Mouse (Mus musculus) liver, embryonic 15.5 days (tissue): ENCODE measurements around the gene Syngr1. TPM values are rescaled to one million over a fixed set of nuclear protein-coding genes. Genes with fewer than 3 reads are reported as not detected.
A peak's percentile ranks its signal among the peaks of the same experiment; 100 is the strongest.

Experiments
- ATAC-seq: fragments of 200-750 bp; cut with Nextera tagmentation; 2 replicates; pipeline ENCODE4 v1.8.0; 2017; ENCODE audit warnings: moderate number of reproducible peaks, mild to moderate bottlenecking, moderate library complexity; ENCODE audit not compliant: insufficient read depth
- H3K27ac ChIP-seq: fragments of 300-500 bp; sonication (generic); replicated peaks from 2 replicates; pipeline ENCODE4 v1.5.1; 2015; ENCODE audit warnings: mild to moderate bottlenecking, inconsistent platforms
- H3K27me3 ChIP-seq: fragments of 300-500 bp; sonication (generic); 2 replicates; pipeline ENCODE4 v1.6.1; 2015; ENCODE audit warnings: mild to moderate bottlenecking, inconsistent platforms
- H3K36me3 ChIP-seq: fragments of 300-500 bp; sonication (generic); replicated peaks from 2 replicates; pipeline ENCODE4 v1.6.1; 2015; ENCODE audit warnings: moderate library complexity, mild to moderate bottlenecking, inconsistent platforms
- H3K4me1 ChIP-seq: fragments of 300-500 bp; sonication (generic); replicated peaks from 2 replicates; pipeline ENCODE4 v1.6.1; 2015; ENCODE audit warnings: inconsistent platforms
- H3K4me2 ChIP-seq: fragments of 300-500 bp; sonication (generic); 2 replicates; pipeline ENCODE4 v1.6.1; 2015; ENCODE audit warnings: moderate library complexity, mild to moderate bottlenecking, inconsistent platforms
- H3K4me3 ChIP-seq: fragments of 300-500 bp; sonication (generic); replicated peaks from 2 replicates; pipeline ENCODE4 v1.5.1; 2015; ENCODE audit warnings: mild to moderate bottlenecking, inconsistent platforms
- H3K9ac ChIP-seq: fragments of 300-500 bp; sonication (generic); 2 replicates; pipeline ENCODE4 v1.6.1; 2015; ENCODE audit warnings: moderate library complexity, mild to moderate bottlenecking, inconsistent platforms
- H3K9me3 ChIP-seq: fragments of 300-500 bp; sonication (generic); replicated peaks from 2 replicates; pipeline ENCODE4 v1.6.1; 2016; ENCODE audit warnings: inconsistent platforms
- WGBS: fragments of 180-500 bp; shearing (Covaris S2); methylation state at CpG from one replicate; pipeline ENCODE4 v1.1.7; 2015; ENCODE audit warnings: mixed read lengths; ENCODE audit not compliant: insufficient replicate concordance; 5-methylcytosine and 5-hydroxymethylcytosine counted together
- polyA plus RNA-seq: library from polyadenylated mRNA; unstranded; fragments of >200 nt; fragmentation: Nextera tagmentation; extraction: Ambion mirVana; gene quantifications from 2 replicates; pipeline ENCODE4 v1.2.1, GENCODE M21; 2015

The Syngr1 gene
- polyA plus RNA-seq, 1 experiment from 2014 or later: 12.7 TPM

- 52% methylated on average over 14 of the region's 14 CpGs for WGBS
- H3K4me2 ChIP-seq: no peak overlapping the region
- H3K4me1 ChIP-seq: peaks cover 20% of the 10 kb centered on the region
- H3K27ac ChIP-seq: no peak overlapping the region
- no peak overlapping the region for H3K4me3 ChIP-seq
- peaks cover 64% of the 10 kb centered on the region for H3K36me3 ChIP-seq
- no peak overlapping the region for H3K9ac ChIP-seq
- 0 out of 2 replicates have a peak, but pooled peaks cover 2% of the 10 kb centered on the region for H3K9me3 ChIP-seq
- no peaks in the 10 kb centered on the region for H3K27me3 ChIP-seq
- no peak for ATAC-seq
Measured at GRCm38 (mm10) chr15:80147090-80147489, 56.0 kb downstream of the Syngr1 start.

GRCm38 (mm10) chr15:80147511-80147910, 56.4 kb downstream of the Syngr1 start:
- no peak overlapping the region for H3K4me2 ChIP-seq

GRCm38 (mm10) chr15:80148565-80148964, 57.4 kb downstream of the Syngr1 start:
- peaks cover 20% of the 10 kb centered on the region for H3K4me1 ChIP-seq
- no peaks in the 10 kb centered on the region for H3K9me3 ChIP-seq
- 77% methylated on average over 8 of the region's 8 CpGs for WGBS
- H3K27ac ChIP-seq: no peak overlapping the region
- no peak overlapping the region for H3K9ac ChIP-seq
- H3K36me3 ChIP-seq: peaks cover 65% of the 10 kb centered on the region
- H3K4me2 ChIP-seq: no peak overlapping the region
- no peak for ATAC-seq
- H3K4me3 ChIP-seq: no peak overlapping the region
- H3K27me3 ChIP-seq: no peaks in the 10 kb centered on the region

More at GRCm38 (mm10) chr15:80147511-80147910, 56.4 kb downstream of the Syngr1 start:
- Histone ChIP-seq H3K4me1 (peaks cover 20% of the 10 kb centered on the region), H3K27ac (no peak overlapping the region), H3K4me3 (no peak overlapping the region), H3K27me3 (no peaks in the 10 kb centered on the region), H3K9me3 (no peaks in the 10 kb centered on the region), H3K36me3 (peaks cover 64% of the 10 kb centered on the region), H3K9ac (no peak overlapping the region)
- ATAC-seq: no peak
- 66% methylated on average over 5 of the region's 5 CpGs for WGBS

GRCm38 (mm10) chr15:80149517-80149916, 58.4 kb downstream of the Syngr1 start:
- Histone ChIP-seq H3K4me1 (peaks cover 20% of the 10 kb centered on the region), H3K36me3 (peaks cover 65% of the 10 kb centered on the region), H3K27ac (no peak overlapping the region), H3K4me2 (no peak overlapping the region), H3K9me3 (no peaks in the 10 kb centered on the region), H3K27me3 (no peaks in the 10 kb centered on the region), H3K4me3 (no peak overlapping the region), H3K9ac (no peak overlapping the region)
- 84% methylated on average over 7 of the region's 7 CpGs for WGBS
- no peak for ATAC-seq

- ATAC-seq: no peak
- peaks cover 87% of the 10 kb centered on the region for H3K36me3 ChIP-seq
- WGBS: 86% methylated on average over 10 of the region's 10 CpGs
Measured at GRCm38 (mm10) chr15:80152663-80153062, 61.5 kb downstream of the Syngr1 start.

GRCm38 (mm10) chr15:80153757-80154156, 62.6 kb downstream of the Syngr1 start:
- H3K4me2 ChIP-seq: no peak overlapping the region
- WGBS: 82% methylated on average over 11 of the region's 11 CpGs
- no peaks in the 10 kb centered on the region for H3K9me3 ChIP-seq
- H3K4me3 ChIP-seq: no peak overlapping the region
- no peak overlapping the region for H3K9ac ChIP-seq
- no peak for ATAC-seq
- peaks cover 11% of the 10 kb centered on the region for H3K4me1 ChIP-seq
- peaks cover 89% of the 10 kb centered on the region for H3K36me3 ChIP-seq
- no peak overlapping the region for H3K27ac ChIP-seq
- H3K27me3 ChIP-seq: no peaks in the 10 kb centered on the region

More at GRCm38 (mm10) chr15:80152663-80153062, 61.5 kb downstream of the Syngr1 start:
- H3K4me1 ChIP-seq: 0 out of 2 replicates have a peak, but pooled peaks cover under 1% of the 10 kb centered on the region
- no peaks in the 10 kb centered on the region for H3K9me3 ChIP-seq
- no peak overlapping the region for H3K27ac ChIP-seq
- no peak overlapping the region for H3K4me2 ChIP-seq
- H3K4me3 ChIP-seq: no peak overlapping the region
- H3K27me3 ChIP-seq: no peaks in the 10 kb centered on the region
- no peak overlapping the region for H3K9ac ChIP-seq

GRCm38 (mm10) chr15:80155707-80156106, 64.6 kb downstream of the Syngr1 start:
- H3K9me3 ChIP-seq: no peaks in the 10 kb centered on the region
- peaks cover 20% of the 10 kb centered on the region for H3K4me1 ChIP-seq
- 88% methylated on average over 8 of the region's 8 CpGs for WGBS
- no peak overlapping the region for H3K4me3 ChIP-seq
- no peak for ATAC-seq
- H3K9ac ChIP-seq: no peak overlapping the region
- H3K4me2 ChIP-seq: no peak overlapping the region
- H3K36me3 ChIP-seq: peaks cover 93% of the 10 kb centered on the region
- no peak overlapping the region for H3K27ac ChIP-seq
- no peaks in the 10 kb centered on the region for H3K27me3 ChIP-seq

- peaks cover 99% of the 10 kb centered on the region for H3K36me3 ChIP-seq
- H3K9ac ChIP-seq: no peak overlapping the region
- H3K4me2 ChIP-seq: no peak overlapping the region
- 86% methylated on average over 22 of the region's 22 CpGs for WGBS
- no peak for ATAC-seq
- no peaks in the 10 kb centered on the region for H3K9me3 ChIP-seq
- peaks cover 20% of the 10 kb centered on the region for H3K4me1 ChIP-seq
- H3K27me3 ChIP-seq: no peaks in the 10 kb centered on the region
- no peak overlapping the region for H3K4me3 ChIP-seq
- no peak overlapping the region for H3K27ac ChIP-seq
Measured at GRCm38 (mm10) chr15:80157197-80157943, 66.2 kb downstream of the Syngr1 start.

- 75% methylated on average over 5 of the region's 5 CpGs for WGBS
- H3K27ac ChIP-seq: 0 out of 2 replicates have a peak overlapping the region, but pooled peaks have one; percentile 67
- H3K9me3 ChIP-seq: no peaks in the 10 kb centered on the region
- H3K9ac ChIP-seq: no peak overlapping the region
- H3K4me1 ChIP-seq: peaks cover 20% of the 10 kb centered on the region
- H3K4me3 ChIP-seq: no peak overlapping the region
- H3K36me3 ChIP-seq: peaks cover 92% of the 10 kb centered on the region
- H3K27me3 ChIP-seq: no peaks in the 10 kb centered on the region
- no peak overlapping the region for H3K4me2 ChIP-seq
- no peak for ATAC-seq
Measured at GRCm38 (mm10) chr15:80158001-80158706, 67.0 kb downstream of the Syngr1 start.

- Histone ChIP-seq H3K4me1 (peaks cover 20% of the 10 kb centered on the region), H3K27ac (peak overlapping the region; percentile 67; the same call in 1 of the 2 replicates), H3K9me3 (no peaks in the 10 kb centered on the region), H3K4me3 (no peak overlapping the region), H3K9ac (no peak overlapping the region), H3K4me2 (no peak overlapping the region), H3K36me3 (peaks cover 86% of the 10 kb centered on the region), H3K27me3 (no peaks in the 10 kb centered on the region)
- 72% methylated on average over 4 of the region's 4 CpGs for WGBS
- no peak for ATAC-seq
Measured at GRCm38 (mm10) chr15:80158707-80159090, 67.6 kb downstream of the Syngr1 start.

- 71% methylated on average over 8 of the region's 8 CpGs for WGBS
- peak; percentile 77 for ATAC-seq
- peaks cover 79% of the 10 kb centered on the region for H3K36me3 ChIP-seq
- no peaks in the 10 kb centered on the region for H3K9me3 ChIP-seq
- H3K27ac ChIP-seq: peak overlapping the region; percentile 67
- no peak overlapping the region for H3K4me2 ChIP-seq
- H3K27me3 ChIP-seq: no peaks in the 10 kb centered on the region
- peaks cover 20% of the 10 kb centered on the region for H3K4me1 ChIP-seq
- H3K9ac ChIP-seq: no peak overlapping the region
- no peak overlapping the region for H3K4me3 ChIP-seq
Measured at GRCm38 (mm10) chr15:80159286-80159901, 68.3 kb downstream of the Syngr1 start.
